Mouse (Mus musculus): ENCODE measurements around the gene Tescl. TPM values are rescaled to one million over a fixed set of nuclear protein-coding genes. Genes with fewer than 3 reads are reported as not detected.
A peak's percentile ranks its signal among the peaks of the same experiment; 100 is the strongest.

Tescl gene
- total RNA-seq, 2 experiments from 2014 or later = not detected

GRCm38 (mm10) chr7:24300771-24301282 is 32.9 kb downstream of the Tescl start, which contains the start of gene Zfp61:
Zfp61 (minus strand) TSS chr7:24301232.
- peak; percentile 70 for ATAC-seq (ENCODE audit: poor library complexity, severe bottlenecking)

GRCm38 (mm10) chr7:24299823-24300481 is 33.8 kb downstream of the Tescl start:
- peak; percentile 38; the same call in 1 of the 2 replicates for ATAC-seq (ENCODE audit: poor library complexity, severe bottlenecking)

- ATAC-seq (ENCODE audit: poor library complexity, severe bottlenecking) = peak; percentile 89
These were observed 34.6 kb downstream of the Tescl start for GRCm38 (mm10) chr7:24298973-24299708.

GRCm38 (mm10) chr7:24298635-24298972 is 35.1 kb downstream of the Tescl start:
- no peak for ATAC-seq (ENCODE audit: poor library complexity, severe bottlenecking)

GRCm38 (mm10) chr7:24297361-24298095 is 36.2 kb downstream of the Tescl start:
- no peak for ATAC-seq (ENCODE audit: poor library complexity, severe bottlenecking)

- ATAC-seq (ENCODE audit: poor library complexity, severe bottlenecking) = no peak
These were observed 37.4 kb downstream of the Tescl start for GRCm38 (mm10) chr7:24296386-24296785.

- no peak for ATAC-seq (ENCODE audit: poor library complexity, severe bottlenecking)
These were observed 38.4 kb downstream of the Tescl start for GRCm38 (mm10) chr7:24295376-24295775.

- no peak for ATAC-seq (ENCODE audit: poor library complexity, severe bottlenecking)
These were observed 39.0 kb downstream of the Tescl start for GRCm38 (mm10) chr7:24294763-24295162.

- ATAC-seq (ENCODE audit: poor library complexity, severe bottlenecking) = no peak
These were observed 40.5 kb downstream of the Tescl start for GRCm38 (mm10) chr7:24293061-24293851.

GRCm38 (mm10) chr7:24291387-24292090 is 42.2 kb downstream of the Tescl start:
- no peak for ATAC-seq (ENCODE audit: poor library complexity, severe bottlenecking)

- no peak for ATAC-seq (ENCODE audit: poor library complexity, severe bottlenecking)
These were observed 43.5 kb downstream of the Tescl start for GRCm38 (mm10) chr7:24290106-24290693.

GRCm38 (mm10) chr7:24288512-24288911 is 45.2 kb downstream of the Tescl start:
- ATAC-seq (ENCODE audit: poor library complexity, severe bottlenecking) = no peak

- no peak for ATAC-seq (ENCODE audit: poor library complexity, severe bottlenecking)
These were observed 46.1 kb downstream of the Tescl start for GRCm38 (mm10) chr7:24287670-24288069.

- ATAC-seq (ENCODE audit: poor library complexity, severe bottlenecking) = no peak
These were observed 46.8 kb downstream of the Tescl start for GRCm38 (mm10) chr7:24286916-24287315.

GRCm38 (mm10) chr7:24286090-24286489 is 47.6 kb downstream of the Tescl start:
- ATAC-seq (ENCODE audit: poor library complexity, severe bottlenecking) = no peak

Other genes with a start within 250 kb of the Tescl start
- 0.60 and 0.89 TPM in 2 replicates for gene Zfp112, start 221.6 kb downstream of the Tescl start, total RNA-seq (2015)
- 0.29 and 0.81 TPM in 2 replicates for gene Zfp112, start 221.6 kb downstream of the Tescl start, total RNA-seq (2017)
- gene Zfp235, start 199.8 kb downstream of the Tescl start, total RNA-seq (2015) = 4.5 and 8.1 TPM in 2 replicates
- gene Zfp235, start 199.8 kb downstream of the Tescl start, total RNA-seq (2017) = 3.7 and 4.7 TPM in 2 replicates
- 0.71 and 0.80 TPM in 2 replicates for gene Zfp114, start 158.9 kb downstream of the Tescl start, total RNA-seq (2015)
- gene Zfp114, start 158.9 kb downstream of the Tescl start, total RNA-seq (2017) = 0.11 and 0.65 TPM in 2 replicates
- gene Zfp111, start 122.5 kb downstream of the Tescl start, total RNA-seq (2015) = 6.0 and 6.8 TPM in 2 replicates
- 6.8 and 8.9 TPM in 2 replicates for gene Zfp111, start 122.5 kb downstream of the Tescl start, total RNA-seq (2017)
- 1.0 and 1.1 TPM in 2 replicates for gene Zfp109, start 96.4 kb downstream of the Tescl start, total RNA-seq (2015)
- gene Zfp109, start 96.4 kb downstream of the Tescl start, total RNA-seq (2017) = 1.5 and 2.6 TPM in 2 replicates
- 0.56 and 0.93 TPM in 2 replicates for gene Zfp108, start 79.1 kb downstream of the Tescl start, total RNA-seq (2015)
- 0.51 and 0.65 TPM in 2 replicates for gene Zfp108, start 79.1 kb downstream of the Tescl start, total RNA-seq (2017)
- gene Zfp93, start 63.5 kb downstream of the Tescl start, total RNA-seq (2015) = 0.36 TPM in 1 of 2 replicates, not detected in the other
- 0.08 and 0.26 TPM in 2 replicates for gene Zfp93, start 63.5 kb downstream of the Tescl start, total RNA-seq (2017)
- 4.2 and 4.9 TPM in 2 replicates for gene Zfp61, start 32.7 kb downstream of the Tescl start, total RNA-seq (2015)
- 10.6 and 12.7 TPM in 2 replicates for gene Zfp61, start 32.7 kb downstream of the Tescl start, total RNA-seq (2017)
- gene Zfp94, start 17.3 kb downstream of the Tescl start, total RNA-seq (2015) = 0.49 and 1.6 TPM in 2 replicates
- 0.94 and 0.95 TPM in 2 replicates for gene Zfp94, start 17.3 kb downstream of the Tescl start, total RNA-seq (2017)
- gene Lypd5, start 15.3 kb upstream of the Tescl start, total RNA-seq (2015) = not detected in 2 replicates
- gene Lypd5, start 15.3 kb upstream of the Tescl start, total RNA-seq (2017) = not detected in 2 replicates
- gene Kcnn4, start 36.3 kb upstream of the Tescl start, total RNA-seq (2015) = 5.9 and 7.6 TPM in 2 replicates
- 14.2 and 17.0 TPM in 2 replicates for gene Kcnn4, start 36.3 kb upstream of the Tescl start, total RNA-seq (2017)
- gene Smg9, start 65.7 kb upstream of the Tescl start, total RNA-seq (2015) = 21.6 and 22.3 TPM in 2 replicates
- gene Smg9, start 65.7 kb upstream of the Tescl start, total RNA-seq (2017) = 16.7 and 30.3 TPM in 2 replicates
- 0.74 and 1.8 TPM in 2 replicates for gene Irgc1, start 118.4 kb upstream of the Tescl start, total RNA-seq (2015)
- 0.66 and 0.94 TPM in 2 replicates for gene Irgc1, start 118.4 kb upstream of the Tescl start, total RNA-seq (2017)
- 100 and 110 TPM in 2 replicates for gene Plaur, start 128.5 kb upstream of the Tescl start, total RNA-seq (2015)
- gene Plaur, start 128.5 kb upstream of the Tescl start, total RNA-seq (2017) = 96.3 and 124 TPM in 2 replicates
- not detected in 2 replicates for gene Cadm4, start 148.1 kb upstream of the Tescl start, total RNA-seq (2015)
- not detected in 2 replicates for gene Cadm4, start 148.1 kb upstream of the Tescl start, total RNA-seq (2017)
- 0.69 TPM in 1 of 2 replicates, not detected in the other for gene Zfp428, start 173.1 kb upstream of the Tescl start, total RNA-seq (2015)
- gene Zfp428, start 173.1 kb upstream of the Tescl start, total RNA-seq (2017) = 0.40 TPM in 1 of 2 replicates, not detected in the other
- not detected in 2 replicates for gene AC161166.1, start 178.5 kb upstream of the Tescl start, total RNA-seq (2015)
- not detected in 2 replicates for gene AC161166.1, start 178.5 kb upstream of the Tescl start, total RNA-seq (2017)
- 2.4 and 2.7 TPM in 2 replicates for gene Irgq, start 196.8 kb upstream of the Tescl start, total RNA-seq (2015)
- gene Irgq, start 196.8 kb upstream of the Tescl start, total RNA-seq (2017) = 2.4 and 2.5 TPM in 2 replicates
- gene Pinlyp, start 212.2 kb upstream of the Tescl start, total RNA-seq (2015) = not detected in 2 replicates
- gene Pinlyp, start 212.2 kb upstream of the Tescl start, total RNA-seq (2017) = not detected in 2 replicates
- gene Xrcc1, start 212.4 kb upstream of the Tescl start, total RNA-seq (2015) = 18.3 and 27.5 TPM in 2 replicates
- gene Xrcc1, start 212.4 kb upstream of the Tescl start, total RNA-seq (2017) = 17.6 and 25.1 TPM in 2 replicates

Data from megakaryocyte, adult 5-6 weeks (primary cell).